Mouse (Mus musculus): Measurements from ENCODE around the gene Oxsr1. TPM values are rescaled to one million over a fixed set of nuclear protein-coding genes. Genes with fewer than 3 reads are reported as not detected.

The Oxsr1 gene
- total and polyA plus RNA-seq, 2 experiments, result 8.6 to 15.6 TPM

- 94% methylated on average over 4 of the region's 4 CpGs for WGBS
- H3K36me3 ChIP-seq (ENCODE audit: control insufficient read depth, insufficient read depth, low read length), result peaks cover 39% of the 10 kb centered on the region
- H3K27me3 ChIP-seq (ENCODE audit: control insufficient read depth, insufficient read depth, low read length), result no peaks in the 10 kb centered on the region
- TF ChIP-seq POLR2A (IDR thresholded peaks at IDR 0.05; ENCODE audit: extremely low read depth, insufficient read depth, low read length), result no peak
- no peaks in the 10 kb centered on the region for H3K79me2 ChIP-seq (ENCODE audit: control insufficient read depth, insufficient read depth, low read length)
- no peak overlapping the region for H3K4me3 ChIP-seq (ENCODE audit: insufficient read depth, low read depth, low read length)
- no peak overlapping the region for H3K9ac ChIP-seq (ENCODE audit: low read depth, low read length)
- no peaks in the 10 kb centered on the region for H3K4me1 ChIP-seq (ENCODE audit: control insufficient read depth, insufficient read depth, low read length)
- no peak for DNase-seq (ENCODE audit: extremely low read depth, low read depth, low spot score)
- no peak overlapping the region for H3K27ac ChIP-seq (replicated peaks; ENCODE audit: insufficient read depth, low read depth, low read length)
Observed at GRCm38 (mm10) chr9:119263067-119263466, 59.2 kb downstream of the Oxsr1 start.

DNA sequence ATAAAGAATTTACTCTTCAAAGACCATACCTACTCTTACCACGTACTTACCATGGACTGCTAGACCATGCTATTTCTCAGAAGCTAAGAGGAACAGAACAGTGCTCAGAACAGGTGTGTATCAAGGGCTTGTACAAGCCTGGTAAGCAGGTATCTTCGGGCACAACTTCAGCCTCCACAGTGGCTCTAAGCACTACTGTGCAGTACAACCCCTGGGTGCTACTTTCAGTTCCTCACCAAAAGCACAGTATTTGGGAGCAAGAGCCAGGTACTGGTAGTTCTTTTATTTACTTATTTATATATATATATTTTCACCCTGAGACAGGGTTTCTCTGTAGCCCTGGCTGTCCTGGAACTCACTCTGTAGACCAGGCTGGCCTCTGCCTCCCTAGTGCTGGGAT, 61.4 kb downstream of the Oxsr1 start:
- Histone ChIP-seq H3K27ac (replicated peaks; ENCODE audit: insufficient read depth, low read depth, low read length) (no peak overlapping the region), H3K9ac (ENCODE audit: low read depth, low read length) (no peak overlapping the region), H3K4me1 (ENCODE audit: control insufficient read depth, insufficient read depth, low read length) (no peaks in the 10 kb centered on the region), H3K27me3 (ENCODE audit: control insufficient read depth, insufficient read depth, low read length) (no peaks in the 10 kb centered on the region), H3K36me3 (ENCODE audit: control insufficient read depth, insufficient read depth, low read length) (peaks cover 38% of the 10 kb centered on the region), H3K4me3 (ENCODE audit: insufficient read depth, low read depth, low read length) (no peak overlapping the region), H3K79me2 (ENCODE audit: control insufficient read depth, insufficient read depth, low read length) (no peaks in the 10 kb centered on the region)
- no peak for TF ChIP-seq CTCF (IDR thresholded peaks at IDR 0.05; ENCODE audit: low read depth, low read length)
- no peak for TF ChIP-seq POLR2A (IDR thresholded peaks at IDR 0.05; ENCODE audit: extremely low read depth, insufficient read depth, low read length)
- WGBS, result 99% methylated on average over 2 of the region's 2 CpGs
- DNase-seq (ENCODE audit: extremely low read depth, low read depth, low spot score), result no peak

DNA sequence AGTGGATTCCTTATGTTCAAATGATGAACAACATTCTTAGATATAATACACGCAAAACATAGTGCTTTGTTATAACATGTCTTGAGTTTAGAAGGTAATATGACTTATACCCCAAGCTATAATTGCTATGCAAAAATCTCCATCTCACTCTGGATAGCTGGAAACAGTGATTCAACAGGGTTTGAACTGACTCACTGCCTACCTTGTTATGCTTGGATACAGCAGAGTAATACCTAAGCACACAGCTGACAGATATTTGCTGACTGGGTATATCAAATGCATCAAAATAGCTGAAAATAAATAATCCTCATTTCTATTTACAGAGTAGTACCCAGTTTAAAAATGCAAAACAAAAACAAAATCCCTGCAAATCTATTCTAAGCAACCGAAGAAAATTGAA, 63.4 kb downstream of the Oxsr1 start:
- H3K27ac ChIP-seq (replicated peaks; ENCODE audit: insufficient read depth, low read depth, low read length), result no peak overlapping the region
- no peak for TF ChIP-seq POLR2A (IDR thresholded peaks at IDR 0.05; ENCODE audit: extremely low read depth, insufficient read depth, low read length)
- no peak for TF ChIP-seq CTCF (IDR thresholded peaks at IDR 0.05; ENCODE audit: low read depth, low read length)
- no peaks in the 10 kb centered on the region for H3K79me2 ChIP-seq (ENCODE audit: control insufficient read depth, insufficient read depth, low read length)
- no peak overlapping the region for H3K4me3 ChIP-seq (ENCODE audit: insufficient read depth, low read depth, low read length)
- peaks cover 44% of the 10 kb centered on the region for H3K36me3 ChIP-seq (ENCODE audit: control insufficient read depth, insufficient read depth, low read length)
- no peak overlapping the region for H3K9ac ChIP-seq (ENCODE audit: low read depth, low read length)
- H3K4me1 ChIP-seq (ENCODE audit: control insufficient read depth, insufficient read depth, low read length), result no peaks in the 10 kb centered on the region
- no peaks in the 10 kb centered on the region for H3K27me3 ChIP-seq (ENCODE audit: control insufficient read depth, insufficient read depth, low read length)
- no peak for DNase-seq (ENCODE audit: extremely low read depth, low read depth, low spot score)
- 96% methylated on average over 2 of the region's 2 CpGs for WGBS

- Histone ChIP-seq H3K36me3 (ENCODE audit: control insufficient read depth, insufficient read depth, low read length) (peaks cover 44% of the 10 kb centered on the region), H3K9ac (ENCODE audit: low read depth, low read length) (no peak overlapping the region), H3K27ac (replicated peaks; ENCODE audit: insufficient read depth, low read depth, low read length) (no peak overlapping the region), H3K27me3 (ENCODE audit: control insufficient read depth, insufficient read depth, low read length) (no peaks in the 10 kb centered on the region), H3K4me3 (ENCODE audit: insufficient read depth, low read depth, low read length) (no peak overlapping the region), H3K79me2 (ENCODE audit: control insufficient read depth, insufficient read depth, low read length) (no peaks in the 10 kb centered on the region), H3K4me1 (ENCODE audit: control insufficient read depth, insufficient read depth, low read length) (no peaks in the 10 kb centered on the region)
- no peak for DNase-seq (ENCODE audit: extremely low read depth, low read depth, low spot score)
- no peak for TF ChIP-seq CTCF (IDR thresholded peaks at IDR 0.05; ENCODE audit: low read depth, low read length)
- no peak for TF ChIP-seq POLR2A (IDR thresholded peaks at IDR 0.05; ENCODE audit: extremely low read depth, insufficient read depth, low read length)
- WGBS, result 83% methylated on average over 5 of the region's 5 CpGs
Observed at GRCm38 (mm10) chr9:119258128-119258527, 64.1 kb downstream of the Oxsr1 start.

- no peak for DNase-seq (ENCODE audit: extremely low read depth, low read depth, low spot score)
- TF ChIP-seq CTCF (IDR thresholded peaks at IDR 0.05; ENCODE audit: low read depth, low read length) (no peak), POLR2A (IDR thresholded peaks at IDR 0.05; ENCODE audit: extremely low read depth, insufficient read depth, low read length) (no peak)
- H3K27ac ChIP-seq (replicated peaks; ENCODE audit: insufficient read depth, low read depth, low read length), result no peak overlapping the region
- H3K36me3 ChIP-seq (ENCODE audit: control insufficient read depth, insufficient read depth, low read length), result peaks cover 44% of the 10 kb centered on the region
- H3K4me1 ChIP-seq (ENCODE audit: control insufficient read depth, insufficient read depth, low read length), result no peaks in the 10 kb centered on the region
- no peak overlapping the region for H3K4me3 ChIP-seq (ENCODE audit: insufficient read depth, low read depth, low read length)
- H3K9ac ChIP-seq (ENCODE audit: low read depth, low read length), result no peak overlapping the region
- 98% methylated on average over 12 of the region's 12 CpGs for WGBS
- no peaks in the 10 kb centered on the region for H3K79me2 ChIP-seq (ENCODE audit: control insufficient read depth, insufficient read depth, low read length)
- no peaks in the 10 kb centered on the region for H3K27me3 ChIP-seq (ENCODE audit: control insufficient read depth, insufficient read depth, low read length)
Observed at GRCm38 (mm10) chr9:119256161-119256560, 66.1 kb downstream of the Oxsr1 start.

GRCm38 (mm10) chr9:119255096-119255495, 67.1 kb downstream of the Oxsr1 start:
- Histone ChIP-seq H3K4me3 (ENCODE audit: insufficient read depth, low read depth, low read length) (no peak overlapping the region), H3K79me2 (ENCODE audit: control insufficient read depth, insufficient read depth, low read length) (no peaks in the 10 kb centered on the region), H3K27me3 (ENCODE audit: control insufficient read depth, insufficient read depth, low read length) (no peaks in the 10 kb centered on the region), H3K36me3 (ENCODE audit: control insufficient read depth, insufficient read depth, low read length) (peaks cover 50% of the 10 kb centered on the region), H3K9ac (ENCODE audit: low read depth, low read length) (no peak overlapping the region), H3K27ac (replicated peaks; ENCODE audit: insufficient read depth, low read depth, low read length) (no peak overlapping the region), H3K4me1 (ENCODE audit: control insufficient read depth, insufficient read depth, low read length) (no peaks in the 10 kb centered on the region)
- no peak for DNase-seq (ENCODE audit: extremely low read depth, low read depth, low spot score)
- 90% methylated on average over 1 of the region's 1 CpGs for WGBS
- TF ChIP-seq CTCF (IDR thresholded peaks at IDR 0.05; ENCODE audit: low read depth, low read length), result no peak
- no peak for TF ChIP-seq POLR2A (IDR thresholded peaks at IDR 0.05; ENCODE audit: extremely low read depth, insufficient read depth, low read length)
